Mouse (Mus musculus) embryonic facial prominence, embryonic 13.5 days (tissue): ENCODE measurements at regions not wholly inside any gene's neighbourhood (a gene's known extent, or its start where the extent isn't known, plus 50 kb on each side); places are given as distances from the start of the nearest gene placed in this dataset.

Experiments used
- ATAC-seq: fragments of 200-750 bp; cut with Nextera tagmentation; 2 replicates; pipeline ENCODE4 v1.8.0; 2017; ENCODE audit warnings: low read depth; ENCODE audit not compliant: insufficient number of reproducible peaks, insufficient read depth, low FRiP score, low TSS enrichment
- H3K27ac ChIP-seq: fragments of 300-500 bp; sonication (generic); 2 replicates; pipeline ENCODE4 v1.5.1; 2015; ENCODE audit warnings: moderate library complexity, mild to moderate bottlenecking, inconsistent platforms
- H3K27me3 ChIP-seq: fragments of 300-500 bp; sonication (generic); 2 replicates; pipeline ENCODE4 v1.6.1; 2015; ENCODE audit warnings: mild to moderate bottlenecking, inconsistent platforms
- H3K36me3 ChIP-seq: fragments of 300-500 bp; sonication (generic); 2 replicates; pipeline ENCODE4 v1.6.1; 2015; ENCODE audit warnings: mild to moderate bottlenecking, inconsistent platforms
- H3K4me1 ChIP-seq: fragments of 300-500 bp; sonication (generic); 2 replicates; pipeline ENCODE4 v1.6.1; 2015; ENCODE audit warnings: inconsistent platforms
- H3K4me2 ChIP-seq: fragments of 300-500 bp; sonication (generic); 2 replicates; pipeline ENCODE4 v1.6.1; 2015; ENCODE audit warnings: moderate library complexity, mild to moderate bottlenecking, inconsistent platforms
- H3K4me3 ChIP-seq: fragments of 300-500 bp; sonication (generic); 2 replicates; pipeline ENCODE4 v1.5.1; 2015; ENCODE audit warnings: mild to moderate bottlenecking, inconsistent platforms
- H3K9ac ChIP-seq: fragments of 300-500 bp; sonication (generic); 2 replicates; pipeline ENCODE4 v1.6.1; 2015; ENCODE audit warnings: mild to moderate bottlenecking, inconsistent platforms
- H3K9me3 ChIP-seq: fragments of 300-500 bp; sonication (generic); 2 replicates; pipeline ENCODE4 v1.6.1; 2016; ENCODE audit warnings: inconsistent platforms
- WGBS: fragments of 180-500 bp; shearing (Covaris S2); methylation state at CpG from one replicate; pipeline ENCODE4 v1.1.7; 2015; ENCODE audit warnings: mixed read lengths; 5-methylcytosine and 5-hydroxymethylcytosine counted together

GRCm38 (mm10) chr8:115583221-115583620 is 124.4 kb downstream of the Maf start:
- Histone ChIP-seq H3K4me2 (no peak overlapping the region), H3K9me3 (no peaks in the 10 kb centered on the region), H3K4me1 (no peaks in the 10 kb centered on the region), H3K4me3 (no peak overlapping the region), H3K27ac (no peak overlapping the region), H3K36me3 (no peaks in the 10 kb centered on the region), H3K27me3 (no peaks in the 10 kb centered on the region), H3K9ac (no peak overlapping the region)
- 64% methylated on average over 5 of the region's 5 CpGs for WGBS
- ATAC-seq, result no peak

- ATAC-seq, result no peak
- Histone ChIP-seq H3K9ac (no peak overlapping the region), H3K27ac (no peak overlapping the region), H3K4me3 (no peak overlapping the region), H3K4me2 (no peak overlapping the region), H3K9me3 (no peaks in the 10 kb centered on the region), H3K4me1 (no peaks in the 10 kb centered on the region), H3K36me3 (no peaks in the 10 kb centered on the region), H3K27me3 (no peaks in the 10 kb centered on the region)
- 68% methylated on average over 6 of the region's 6 CpGs for WGBS
Observed at GRCm38 (mm10) chr8:115581940-115582517, 125.6 kb downstream of the Maf start.

- no peak for ATAC-seq
- no peaks in the 10 kb centered on the region for H3K4me1 ChIP-seq
- no peaks in the 10 kb centered on the region for H3K27me3 ChIP-seq
- no peak overlapping the region for H3K4me3 ChIP-seq
- H3K9me3 ChIP-seq, result no peaks in the 10 kb centered on the region
- WGBS, result 64% methylated on average over 7 of the region's 7 CpGs
- H3K9ac ChIP-seq, result no peak overlapping the region
- no peak overlapping the region for H3K4me2 ChIP-seq
- no peak overlapping the region for H3K27ac ChIP-seq
- H3K36me3 ChIP-seq, result no peaks in the 10 kb centered on the region
Observed at GRCm38 (mm10) chr8:115568394-115568793, 139.2 kb downstream of the Maf start.

GRCm38 (mm10) chr8:115565768-115566167 is 141.8 kb downstream of the Maf start:
- Histone ChIP-seq H3K4me2 (no peak overlapping the region), H3K4me3 (no peak overlapping the region), H3K36me3 (no peaks in the 10 kb centered on the region), H3K9ac (no peak overlapping the region), H3K9me3 (no peaks in the 10 kb centered on the region), H3K27ac (no peak overlapping the region), H3K27me3 (no peaks in the 10 kb centered on the region), H3K4me1 (no peaks in the 10 kb centered on the region)
- WGBS, result 89% methylated on average over 5 of the region's 5 CpGs
- ATAC-seq, result no peak

DNA sequence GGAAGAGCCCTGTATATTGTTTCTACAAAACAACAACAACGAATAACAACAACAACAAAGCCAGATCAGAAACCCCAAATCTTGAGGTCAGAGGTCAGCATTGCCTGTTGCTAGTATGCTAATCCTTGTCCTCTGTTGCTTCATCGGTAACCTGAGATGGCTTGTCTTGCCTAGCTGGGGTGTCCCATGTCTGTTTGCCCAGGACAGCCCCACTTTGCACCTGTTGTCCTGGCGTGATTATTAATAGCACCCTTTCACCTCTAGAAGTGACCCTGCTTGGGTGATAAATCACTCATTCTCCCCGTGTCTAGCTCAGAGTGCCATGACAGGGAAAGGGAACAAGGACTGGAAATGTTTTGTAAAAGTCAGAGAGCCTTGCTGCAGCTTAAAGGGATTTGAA is 145.2 kb downstream of the Maf start:
- Histone ChIP-seq H3K4me3 (no peak overlapping the region), H3K27ac (no peak overlapping the region), H3K9me3 (no peaks in the 10 kb centered on the region), H3K36me3 (no peaks in the 10 kb centered on the region), H3K9ac (no peak overlapping the region), H3K4me2 (no peak overlapping the region), H3K27me3 (no peaks in the 10 kb centered on the region), H3K4me1 (no peaks in the 10 kb centered on the region)
- WGBS, result 25% methylated on average over 4 of the region's 4 CpGs
- no peak for ATAC-seq

GRCm38 (mm10) chr8:115560985-115561916 is 146.3 kb downstream of the Maf start:
- H3K4me1 ChIP-seq, result no peaks in the 10 kb centered on the region
- no peaks in the 10 kb centered on the region for H3K36me3 ChIP-seq
- H3K9ac ChIP-seq, result no peak overlapping the region
- no peak overlapping the region for H3K4me3 ChIP-seq
- H3K4me2 ChIP-seq, result no peak overlapping the region
- no peak overlapping the region for H3K27ac ChIP-seq
- 68% methylated on average over 18 of the region's 18 CpGs for WGBS
- ATAC-seq, result no peak
- H3K9me3 ChIP-seq, result no peaks in the 10 kb centered on the region
- no peaks in the 10 kb centered on the region for H3K27me3 ChIP-seq

DNA sequence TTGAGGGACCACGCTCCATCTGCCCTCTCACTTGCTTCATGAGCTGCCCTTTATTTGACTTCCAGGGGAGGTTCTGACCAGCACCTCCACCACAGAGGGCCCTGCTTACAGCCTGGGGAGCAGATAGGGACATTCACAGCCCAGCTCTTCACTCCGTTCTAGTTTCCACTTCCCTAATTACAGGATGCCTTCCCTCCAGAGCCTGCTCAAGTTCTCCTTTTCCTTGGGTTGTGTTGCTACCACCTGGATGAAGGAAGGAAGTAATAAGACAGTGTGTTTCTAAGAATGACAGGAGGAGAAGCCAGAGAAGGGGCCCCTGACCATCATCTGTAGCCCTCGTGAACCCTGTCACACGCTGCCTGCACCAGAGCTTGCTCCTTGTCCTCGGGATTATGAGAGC is 152.1 kb downstream of the Maf start:
- Histone ChIP-seq H3K9me3 (no peaks in the 10 kb centered on the region), H3K4me3 (no peak overlapping the region), H3K27me3 (no peaks in the 10 kb centered on the region), H3K27ac (no peak overlapping the region), H3K4me2 (no peak overlapping the region), H3K36me3 (no peaks in the 10 kb centered on the region), H3K4me1 (no peaks in the 10 kb centered on the region), H3K9ac (no peak overlapping the region)
- WGBS, result 81% methylated on average over 5 of the region's 5 CpGs
- ATAC-seq, result no peak

DNA sequence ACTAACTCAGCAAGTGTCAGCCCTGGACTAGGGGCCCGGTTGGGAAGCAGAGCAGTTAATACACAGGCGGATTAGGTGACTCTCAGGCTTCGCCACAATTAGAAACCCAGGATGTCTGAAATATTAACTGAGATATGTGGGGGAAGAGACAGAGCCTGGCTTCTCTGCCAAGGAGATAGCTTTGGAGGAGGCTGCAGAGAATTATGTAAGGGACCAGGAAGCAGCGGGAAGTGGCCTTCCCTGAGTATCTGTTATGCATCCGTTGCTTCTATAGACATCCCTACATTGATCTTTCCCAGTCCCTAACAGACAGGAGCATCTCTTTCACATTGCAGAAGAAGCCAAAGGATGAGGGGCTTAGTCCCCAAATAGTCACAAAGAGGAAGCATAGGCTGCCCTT is 153.4 kb downstream of the Maf start:
- Histone ChIP-seq H3K4me2 (no peak overlapping the region), H3K27me3 (no peaks in the 10 kb centered on the region), H3K4me3 (no peak overlapping the region), H3K36me3 (no peaks in the 10 kb centered on the region), H3K9ac (no peak overlapping the region), H3K9me3 (no peaks in the 10 kb centered on the region), H3K4me1 (no peaks in the 10 kb centered on the region), H3K27ac (no peak overlapping the region)
- no peak for ATAC-seq
- WGBS, result 76% methylated on average over 5 of the region's 5 CpGs

DNA sequence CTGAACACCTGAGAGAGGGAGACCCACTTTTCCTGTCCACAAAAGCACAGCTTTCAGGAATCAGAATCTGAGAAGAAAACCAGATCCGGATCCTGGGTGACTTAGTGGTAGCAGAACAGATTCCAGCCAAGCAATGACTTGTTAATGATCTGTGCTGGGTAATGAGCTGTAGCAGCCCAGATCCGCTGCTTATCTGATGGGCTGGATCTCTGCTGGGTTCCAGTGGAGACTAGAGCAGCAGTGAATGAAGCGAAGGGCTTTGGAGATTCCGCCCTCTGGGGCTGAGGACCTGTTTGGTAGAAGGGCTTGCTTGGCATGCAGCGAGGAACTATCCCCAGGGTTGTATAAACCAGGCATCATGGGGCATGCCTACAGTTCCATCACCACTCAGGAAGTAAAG is 156.3 kb downstream of the Maf start:
- Histone ChIP-seq H3K27me3 (no peaks in the 10 kb centered on the region), H3K36me3 (no peaks in the 10 kb centered on the region), H3K4me2 (no peak overlapping the region), H3K9me3 (no peaks in the 10 kb centered on the region), H3K4me1 (no peaks in the 10 kb centered on the region), H3K9ac (no peak overlapping the region), H3K4me3 (no peak overlapping the region), H3K27ac (no peak overlapping the region)
- WGBS, result 61% methylated on average over 5 of the region's 5 CpGs
- no peak for ATAC-seq

- H3K27ac ChIP-seq, result no peak overlapping the region
- no peak overlapping the region for H3K9ac ChIP-seq
- H3K4me1 ChIP-seq, result peaks cover 4% of the 10 kb centered on the region; the same call in 1 of the 2 replicates
- no peaks in the 10 kb centered on the region for H3K36me3 ChIP-seq
- no peaks in the 10 kb centered on the region for H3K9me3 ChIP-seq
- no peak overlapping the region for H3K4me2 ChIP-seq
- no peak overlapping the region for H3K4me3 ChIP-seq
- no peaks in the 10 kb centered on the region for H3K27me3 ChIP-seq
- ATAC-seq, result no peak
- 43% methylated on average over 1 of the region's 1 CpGs for WGBS
Observed at GRCm38 (mm10) chr8:115549112-115549511, 158.5 kb downstream of the Maf start.

GRCm38 (mm10) chr8:115544067-115544466 is 163.5 kb downstream of the Maf start:
- Histone ChIP-seq H3K4me3 (no peak overlapping the region), H3K27ac (no peak overlapping the region), H3K4me2 (no peak overlapping the region), H3K36me3 (no peaks in the 10 kb centered on the region), H3K27me3 (no peaks in the 10 kb centered on the region; the same call in 1 of the 2 replicates), H3K4me1 (peaks cover 9% of the 10 kb centered on the region; the same call in 1 of the 2 replicates), H3K9ac (no peak overlapping the region), H3K9me3 (no peaks in the 10 kb centered on the region)
- ATAC-seq, result no peak
- 41% methylated on average over 6 of the region's 6 CpGs for WGBS

DNA sequence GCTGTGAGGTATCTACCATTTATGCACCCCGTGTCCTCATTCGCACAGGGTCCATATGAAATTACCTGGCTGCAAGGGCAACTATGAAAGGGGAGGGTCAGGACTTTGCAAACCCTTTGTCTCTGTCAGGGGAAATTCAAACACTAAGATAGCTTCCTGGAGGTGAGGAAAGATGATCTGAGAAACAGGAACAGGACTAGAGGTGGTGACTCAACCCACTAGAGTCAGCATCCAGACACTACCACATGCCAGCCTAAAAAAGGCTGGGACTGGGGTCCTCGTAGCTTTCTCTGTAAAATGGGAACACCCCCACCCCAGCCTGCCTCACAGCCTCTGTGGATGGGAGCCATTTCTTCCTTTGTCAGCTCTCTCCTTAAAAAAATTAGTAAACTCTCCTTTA is 164.7 kb downstream of the Maf start:
- no peak for ATAC-seq
- Histone ChIP-seq H3K27me3 (no peaks in the 10 kb centered on the region; the same call in 1 of the 2 replicates), H3K4me3 (no peak overlapping the region), H3K36me3 (no peaks in the 10 kb centered on the region), H3K4me2 (no peak overlapping the region), H3K27ac (no peak overlapping the region), H3K9ac (no peak overlapping the region), H3K9me3 (no peaks in the 10 kb centered on the region), H3K4me1 (peaks cover 9% of the 10 kb centered on the region; the same call in 1 of the 2 replicates)
- 93% methylated on average over 3 of the region's 3 CpGs for WGBS
